Mouse (Mus musculus) left cerebral cortex, postnatal 25 days (tissue): ENCODE measurements at regions not wholly inside any gene's neighbourhood (a gene's known extent, or its start where the extent isn't known, plus 50 kb on each side); places are given as distances from the start of the nearest gene placed in this dataset.

ENCODE experiments used
- microRNA-seq, 2 experiments: library from miRNA; unstranded; fragments of <30 nt; microRNA quantifications; one replicate each; pipeline ENCODE4 v1.2.0; 2022

Small RNAs in the stretch of these regions (microRNA-seq; reads per million reads assigned to microRNA genes)
- gene Mir101a = 81.5 to 123 reads per million in 2 experiments
